Mouse (Mus musculus): ENCODE data around the gene Rpl23. TPM values are rescaled to one million over a fixed set of nuclear protein-coding genes. Genes with fewer than 3 reads are reported as not detected.

The Rpl23 gene
- total and polyA plus RNA-seq, 2 experiments from 2014 or later = 310 to 346 TPM

DNA sequence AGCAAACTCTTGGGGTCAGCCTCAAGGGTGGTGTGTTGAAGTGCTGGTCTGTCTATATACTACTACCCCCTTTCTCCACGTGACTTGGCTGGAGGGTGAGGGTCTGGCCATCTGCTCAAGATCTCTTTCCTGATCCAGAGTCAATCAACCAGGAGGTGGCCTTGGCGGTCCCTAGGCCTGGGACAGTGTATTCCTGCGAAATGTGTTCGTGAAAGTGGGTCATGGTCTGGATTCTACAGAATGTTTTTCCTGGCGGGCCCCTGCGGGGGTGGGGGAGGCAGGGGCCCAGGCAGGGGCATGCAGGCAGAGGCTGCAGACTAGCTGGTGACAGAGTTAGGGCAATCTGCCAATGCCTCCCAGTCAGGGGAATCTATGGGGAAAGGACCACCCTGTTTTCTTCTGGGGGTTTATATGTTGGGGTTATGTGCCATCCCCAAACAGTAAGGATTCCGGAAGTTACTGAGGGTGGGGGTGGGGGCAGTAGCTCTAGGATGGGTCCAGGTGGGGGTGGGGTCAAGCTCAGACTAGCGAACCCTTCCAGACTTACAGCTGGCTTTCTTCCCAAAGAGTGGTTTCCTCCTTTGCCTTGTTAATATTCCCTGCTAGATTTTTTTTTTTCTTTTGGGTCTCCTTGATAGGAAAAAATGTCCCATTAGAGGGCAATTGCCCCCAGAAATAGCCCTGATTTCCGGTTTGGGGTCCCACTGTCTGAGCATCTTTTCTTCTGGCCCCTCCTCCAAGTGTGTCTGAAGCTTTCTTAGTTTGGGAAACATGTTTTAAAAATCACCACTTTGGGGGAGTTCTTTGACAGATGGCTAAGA, 22.8 kb upstream of the Rpl23 start:
- H3K9me3 ChIP-seq (ENCODE audit: low read length) = no peaks in the 10 kb centered on the region
- H3K4me1 ChIP-seq (ENCODE audit: insufficient read depth) = peaks cover 54% of the 10 kb centered on the region
- no peak overlapping the region for H3K4me3 ChIP-seq (ENCODE audit: low read depth, low read length)
- peak overlapping the region; percentile 19 for H3K4me2 ChIP-seq (ENCODE audit: low read depth)
- H3K27ac ChIP-seq (ENCODE audit: low read depth, low read length) = peak overlapping the region; percentile 69
- TF ChIP-seq CTCF (IDR thresholded peaks at IDR 0.05; ENCODE audit: low read depth) = no peak
- WGBS = 12% methylated on average over 9 of the region's 9 CpGs
- no peaks in the 10 kb centered on the region for H3K27me3 ChIP-seq (ENCODE audit: insufficient read depth, low read length)
- peaks cover 22% of the 10 kb centered on the region for H3K36me3 ChIP-seq (ENCODE audit: insufficient read depth)
- DNase-seq (peak; percentile 46), ATAC-seq (no peak)
- peak overlapping the region; percentile 18; the same call in 1 of the 2 replicates for H3K9ac ChIP-seq

DNA sequence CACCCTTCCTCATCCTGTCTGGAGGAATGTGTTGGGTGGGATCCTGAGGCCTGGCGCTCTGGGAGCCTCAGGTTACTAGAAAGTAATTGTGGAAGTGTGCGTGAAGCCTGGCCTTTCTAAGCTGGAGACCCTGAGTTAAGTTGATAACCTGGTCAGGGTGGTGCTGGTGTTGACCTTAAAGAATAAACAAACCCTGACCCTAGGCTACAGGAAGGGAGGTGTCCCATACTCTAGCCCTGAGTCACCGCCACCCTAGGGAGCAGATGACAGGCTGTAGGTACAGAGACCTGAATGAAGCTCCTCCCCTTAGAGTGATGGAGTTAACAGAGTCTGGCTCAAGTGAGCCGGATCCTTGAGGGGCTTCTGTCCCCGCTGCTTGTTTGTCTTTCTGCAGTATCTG, 21.6 kb upstream of the Rpl23 start:
- Histone ChIP-seq H3K27ac (ENCODE audit: low read depth, low read length) (no peak overlapping the region), H3K36me3 (ENCODE audit: insufficient read depth) (peaks cover 16% of the 10 kb centered on the region), H3K27me3 (ENCODE audit: insufficient read depth, low read length) (no peaks in the 10 kb centered on the region), H3K9me3 (ENCODE audit: low read length) (no peaks in the 10 kb centered on the region), H3K4me2 (ENCODE audit: low read depth) (no peak overlapping the region), H3K4me1 (ENCODE audit: insufficient read depth) (peaks cover 51% of the 10 kb centered on the region), H3K4me3 (ENCODE audit: low read depth, low read length) (no peak overlapping the region), H3K9ac (no peak overlapping the region)
- WGBS = 81% methylated on average over 5 of the region's 5 CpGs
- no peak for ATAC-seq
- no peak for DNase-seq
- TF ChIP-seq CTCF (IDR thresholded peaks at IDR 0.05; ENCODE audit: low read depth) = no peak

DNA sequence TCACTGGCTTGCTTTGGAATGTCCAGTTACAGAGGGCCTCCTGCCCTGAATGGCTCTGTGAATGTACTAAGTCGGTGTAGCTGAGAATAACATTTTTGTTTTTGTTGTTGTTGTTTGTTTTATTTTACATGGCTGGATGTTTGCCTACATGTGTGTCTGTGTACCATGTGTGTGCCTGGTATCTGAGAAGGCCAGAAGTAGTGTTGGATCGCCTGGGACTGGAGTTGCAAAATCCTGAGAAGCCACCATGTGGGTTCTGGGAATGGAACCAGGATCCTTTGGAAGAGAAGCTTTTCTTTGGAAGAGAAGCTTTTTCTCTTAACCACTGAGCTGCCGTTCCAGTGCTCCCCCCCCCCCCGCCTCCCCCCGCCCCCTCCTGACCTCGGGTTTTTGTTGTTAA, 20.3 kb upstream of the Rpl23 start:
- H3K36me3 ChIP-seq (ENCODE audit: insufficient read depth) = peaks cover 3% of the 10 kb centered on the region
- H3K4me2 ChIP-seq (ENCODE audit: low read depth) = peak overlapping the region; percentile 76
- no peak for DNase-seq
- H3K4me3 ChIP-seq (ENCODE audit: low read depth, low read length) = no peak overlapping the region
- ATAC-seq = no peak
- TF ChIP-seq CTCF (IDR thresholded peaks at IDR 0.05; ENCODE audit: low read depth) = no peak
- H3K27me3 ChIP-seq (ENCODE audit: insufficient read depth, low read length) = no peaks in the 10 kb centered on the region
- no peak overlapping the region for H3K9ac ChIP-seq
- peaks cover 42% of the 10 kb centered on the region for H3K4me1 ChIP-seq (ENCODE audit: insufficient read depth)
- no peak overlapping the region for H3K27ac ChIP-seq (ENCODE audit: low read depth, low read length)
- WGBS = 33% methylated on average over 6 of the region's 6 CpGs
- H3K9me3 ChIP-seq (ENCODE audit: low read length) = no peaks in the 10 kb centered on the region

DNA sequence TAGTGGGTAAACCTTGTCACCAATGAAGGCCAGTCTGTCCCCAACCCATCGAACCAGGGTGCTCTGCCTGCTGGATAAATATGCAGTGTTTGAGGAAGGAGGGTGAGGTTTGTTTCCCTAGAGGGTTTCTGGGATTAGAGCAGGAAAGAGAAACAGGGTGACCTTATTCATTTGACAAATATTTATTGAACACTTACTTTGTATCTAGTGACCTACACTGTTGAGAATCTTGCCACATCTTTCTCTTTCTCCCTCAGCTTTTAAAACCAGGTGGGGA, 19.9 kb upstream of the Rpl23 start:
- no peak for ATAC-seq
- peak overlapping the region; percentile 76 for H3K4me2 ChIP-seq (ENCODE audit: low read depth)
- no peaks in the 10 kb centered on the region; the same call in 1 of the 2 replicates for H3K36me3 ChIP-seq (ENCODE audit: insufficient read depth)
- H3K4me3 ChIP-seq (ENCODE audit: low read depth, low read length) = peak overlapping the region; percentile 97; the same call in 1 of the 2 replicates
- no peaks in the 10 kb centered on the region for H3K9me3 ChIP-seq (ENCODE audit: low read length)
- no peak overlapping the region for H3K9ac ChIP-seq
- H3K27me3 ChIP-seq (ENCODE audit: insufficient read depth, low read length) = no peaks in the 10 kb centered on the region
- DNase-seq = no peak
- WGBS = 52% methylated on average over 1 of the region's 1 CpGs
- TF ChIP-seq CTCF (IDR thresholded peaks at IDR 0.05; ENCODE audit: low read depth) = no peak
- H3K4me1 ChIP-seq (ENCODE audit: insufficient read depth) = peaks cover 42% of the 10 kb centered on the region
- H3K27ac ChIP-seq (ENCODE audit: low read depth, low read length) = no peak overlapping the region

DNA sequence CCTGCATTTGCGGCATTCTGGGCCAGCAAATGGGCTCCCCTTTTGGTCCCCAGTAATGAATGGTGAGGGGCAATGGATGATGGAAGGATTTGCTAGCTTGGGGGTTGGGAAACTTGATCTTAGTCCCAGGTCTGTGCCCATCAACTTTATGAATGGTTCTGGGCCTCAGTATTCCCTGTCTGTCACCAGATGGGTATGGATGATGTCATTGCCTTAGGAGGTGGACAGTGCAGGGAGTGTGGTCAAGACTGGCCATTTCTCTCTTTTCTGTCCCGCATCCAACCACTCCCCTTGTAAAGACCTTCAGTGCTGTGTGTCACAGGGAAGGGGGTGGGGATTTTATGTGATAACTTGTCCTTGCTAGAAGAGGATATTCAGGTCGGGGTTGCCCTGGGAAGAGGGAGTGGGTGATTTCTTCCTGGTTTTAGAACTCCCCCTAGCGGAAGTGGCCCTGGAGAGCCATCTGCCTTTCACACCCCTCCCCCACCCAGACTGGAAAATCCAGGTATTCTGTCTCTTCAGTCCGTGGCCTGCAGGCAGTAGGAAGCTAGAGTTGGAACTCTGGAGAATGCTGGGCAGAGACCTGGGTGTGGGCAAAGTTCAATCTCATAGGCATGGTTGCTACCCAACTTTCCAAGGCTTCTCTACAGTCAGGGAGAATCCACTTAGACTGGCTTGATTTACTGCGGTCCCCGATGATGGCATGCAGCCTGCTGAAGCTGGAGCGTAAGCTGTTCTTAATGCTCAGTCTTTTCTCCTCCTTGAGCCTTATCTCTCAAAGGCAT, 19.4 kb upstream of the Rpl23 start:
- Histone ChIP-seq H3K4me3 (ENCODE audit: low read depth, low read length) (peak overlapping the region; percentile 97), H3K27me3 (ENCODE audit: insufficient read depth, low read length) (no peaks in the 10 kb centered on the region), H3K4me1 (ENCODE audit: insufficient read depth) (peaks cover 42% of the 10 kb centered on the region), H3K9me3 (ENCODE audit: low read length) (no peaks in the 10 kb centered on the region), H3K36me3 (ENCODE audit: insufficient read depth) (no peaks in the 10 kb centered on the region), H3K4me2 (ENCODE audit: low read depth) (peak overlapping the region; percentile 76), H3K9ac (peak overlapping the region; percentile 80), H3K27ac (ENCODE audit: low read depth, low read length) (no peak overlapping the region)
- ATAC-seq = no peak
- 34% methylated on average over 8 of the region's 8 CpGs for WGBS
- DNase-seq = peak; percentile 27
- TF ChIP-seq CTCF (IDR thresholded peaks at IDR 0.05; ENCODE audit: low read depth) = peak; percentile 52

DNA sequence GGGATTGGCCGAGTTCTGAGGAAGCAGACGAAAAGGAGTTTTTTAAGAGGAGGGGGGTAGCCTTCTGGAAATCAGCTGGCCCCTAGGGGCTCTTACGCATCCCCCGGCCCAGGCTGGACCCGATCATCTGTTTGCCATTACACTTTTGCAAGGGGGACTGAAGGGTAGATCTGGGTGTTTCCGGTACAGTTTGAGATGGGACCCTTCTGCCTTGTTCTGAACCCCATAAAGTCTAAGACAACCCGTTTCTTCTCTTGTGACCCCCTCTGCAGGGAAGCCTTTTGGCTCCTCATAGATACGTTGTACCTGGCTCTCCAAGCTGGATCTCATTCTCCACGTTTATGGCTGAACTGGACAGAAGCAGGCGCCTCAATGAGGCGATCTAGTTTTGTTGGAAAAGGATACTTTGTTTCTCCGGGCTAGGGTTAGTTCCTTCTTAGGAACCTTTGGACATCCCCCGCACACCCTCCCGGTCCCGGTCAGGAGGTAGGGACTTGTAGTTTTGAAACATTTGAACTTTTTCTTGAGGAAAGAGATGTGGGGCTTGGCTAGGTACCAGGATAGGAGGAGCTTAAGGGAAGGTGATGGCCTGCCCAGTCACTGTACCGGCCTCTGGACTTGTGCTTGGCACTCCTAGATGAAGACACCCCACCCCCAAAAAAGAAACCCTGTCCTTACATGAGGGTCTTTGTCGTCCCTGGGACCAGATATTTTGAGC, 18.6 kb upstream of the Rpl23 start:
- Histone ChIP-seq H3K27ac (ENCODE audit: low read depth, low read length) (peak overlapping the region; percentile 91), H3K9me3 (ENCODE audit: low read length) (no peaks in the 10 kb centered on the region), H3K4me2 (ENCODE audit: low read depth) (peak overlapping the region; percentile 76), H3K27me3 (ENCODE audit: insufficient read depth, low read length) (no peaks in the 10 kb centered on the region), H3K36me3 (ENCODE audit: insufficient read depth) (no peaks in the 10 kb centered on the region), H3K4me3 (ENCODE audit: low read depth, low read length) (peak overlapping the region; percentile 97), H3K4me1 (ENCODE audit: insufficient read depth) (peaks cover 34% of the 10 kb centered on the region), H3K9ac (peak overlapping the region; percentile 80)
- ATAC-seq (no peak), DNase-seq (peak; percentile 23)
- TF ChIP-seq CTCF (IDR thresholded peaks at IDR 0.05; ENCODE audit: low read depth) = no peak
- 6% methylated on average over 17 of the region's 17 CpGs for WGBS
